Mouse (Mus musculus) layer of hippocampus, postnatal 25 days (tissue): ENCODE measurements at regions not wholly inside any gene's neighbourhood (a gene's known extent, or its start where the extent isn't known, plus 50 kb on each side); places are given as distances from the start of the nearest gene placed in this dataset.
"Not testable (repeated sequence)": the region's sequence is repeated elsewhere in the genome, so short reads cannot be mapped to it uniquely, and the experiment has no call there.

ENCODE experiments used
- DNase-seq, 2 experiments: peaks; one replicate each; pipeline ENCODE4 v3.0.0; 2022; ENCODE audit warnings: mixed read lengths in 2 of 2, low spot score in 1 of 2; ENCODE audit errors: extremely low spot score in 1 of 2

- no peak for DNase-seq
These were observed 242.4 kb upstream of the Rarb start for GRCm38 (mm10) chr14:17061358-17061757.

GRCm38 (mm10) chr14:17058438-17058837 is 239.5 kb upstream of the Rarb start:
- no peak for DNase-seq

- no peak for DNase-seq
These were observed 238.4 kb upstream of the Rarb start for GRCm38 (mm10) chr14:17057355-17057754.

- DNase-seq, result no peak
These were observed 236.8 kb upstream of the Rarb start for GRCm38 (mm10) chr14:17055741-17056140.

- no peak for DNase-seq
These were observed 235.4 kb upstream of the Rarb start for GRCm38 (mm10) chr14:17054381-17054780.

- DNase-seq, result no peak
These were observed 227.9 kb upstream of the Rarb start for GRCm38 (mm10) chr14:17046808-17047207.

- DNase-seq, result no peak
These were observed 226.6 kb upstream of the Rarb start for GRCm38 (mm10) chr14:17045426-17046132.

GRCm38 (mm10) chr14:17020603-17021356 is 201.8 kb upstream of the Rarb start:
- DNase-seq, result no peak

GRCm38 (mm10) chr14:17012931-17013330 is 194.0 kb upstream of the Rarb start:
- no peak for DNase-seq

GRCm38 (mm10) chr14:17012200-17012599 is 193.2 kb upstream of the Rarb start:
- no peak for DNase-seq

- DNase-seq, result no peak
These were observed 186.4 kb upstream of the Rarb start for GRCm38 (mm10) chr14:17005194-17006018.

- DNase-seq, result no peak
These were observed 185.8 kb upstream of the Rarb start for GRCm38 (mm10) chr14:17004714-17005113.

- no peak for DNase-seq
These were observed 177.8 kb upstream of the Rarb start for GRCm38 (mm10) chr14:16996716-16997115.

GRCm38 (mm10) chr14:16970911-16971310 is 152.0 kb upstream of the Rarb start:
- DNase-seq, result not testable (repeated sequence)

- DNase-seq, result no peak
These were observed 145.9 kb upstream of the Rarb start for GRCm38 (mm10) chr14:16964717-16965391.

- DNase-seq, result no peak
These were observed 143.4 kb upstream of the Rarb start for GRCm38 (mm10) chr14:16962216-16962826.

- DNase-seq, result no peak
These were observed 138.8 kb upstream of the Rarb start for GRCm38 (mm10) chr14:16957802-16958201.

- no peak for DNase-seq
These were observed 135.8 kb upstream of the Rarb start for GRCm38 (mm10) chr14:16954511-16955443.

- DNase-seq, result no peak
These were observed 129.8 kb upstream of the Rarb start for GRCm38 (mm10) chr14:16948736-16949135.
